Mouse (Mus musculus) megakaryocyte-erythroid progenitor cell, adult 5 weeks (primary cell): Measurements from ENCODE around the gene Sap30bp. TPM values are rescaled to one million over a fixed set of nuclear protein-coding genes. Genes with fewer than 3 reads are reported as not detected.

ENCODE experiments used
- polyA plus RNA-seq: library from polyadenylated mRNA; stranded (reverse); fragments of >175 nt; gene quantifications from 2 replicates; pipeline ENCODE4 v1.2.3, GENCODE M21; 2012

Gene Sap30bp
- polyA plus RNA-seq = 27.2 and 27.8 TPM in 2 replicates

DNA sequence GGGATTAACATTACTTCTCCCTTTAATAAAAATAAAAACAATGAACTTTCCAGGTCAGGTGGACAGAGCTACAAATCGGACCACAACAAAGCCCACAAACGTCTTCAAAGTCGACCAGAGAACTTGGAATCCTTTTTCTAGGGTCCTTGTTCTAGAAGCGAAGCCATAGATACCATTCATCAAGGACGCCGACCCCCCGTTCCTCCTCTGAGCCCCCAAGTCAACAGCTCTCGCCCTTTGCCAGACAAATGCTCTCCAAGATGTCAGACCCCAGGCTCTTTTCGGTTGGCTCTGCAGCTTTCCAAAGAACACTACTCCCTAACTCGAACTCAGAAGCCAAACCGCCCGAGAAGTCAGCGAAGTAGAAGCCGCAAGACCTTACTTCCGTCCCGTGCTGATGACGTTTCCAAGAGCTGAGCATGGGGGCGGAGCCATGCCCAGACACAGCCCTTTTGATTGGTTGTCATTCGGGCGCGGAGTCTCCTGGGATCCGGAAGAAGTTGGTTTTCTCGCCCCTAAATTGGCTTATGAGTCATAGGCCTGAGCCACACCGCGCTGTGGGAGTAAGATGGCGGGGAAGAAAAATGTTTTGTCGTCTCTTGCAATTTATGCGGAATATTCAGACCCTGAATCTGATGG lies at the start of gene Sap30bp, which contains the start of gene Recql5:
Sap30bp (plus strand) TSS at position 175 of the 639 bp plus-strand sequence.
Recql5 (minus strand) TSS at position 370 of the 639 bp plus-strand sequence.

GRCm38 (mm10) chr11:115899486-115900266 lies 33.4 kb upstream of the Sap30bp start, which contains the start of gene Smim5:
Gene Smim5 (plus strand): TSS chr11:115899966.

DNA sequence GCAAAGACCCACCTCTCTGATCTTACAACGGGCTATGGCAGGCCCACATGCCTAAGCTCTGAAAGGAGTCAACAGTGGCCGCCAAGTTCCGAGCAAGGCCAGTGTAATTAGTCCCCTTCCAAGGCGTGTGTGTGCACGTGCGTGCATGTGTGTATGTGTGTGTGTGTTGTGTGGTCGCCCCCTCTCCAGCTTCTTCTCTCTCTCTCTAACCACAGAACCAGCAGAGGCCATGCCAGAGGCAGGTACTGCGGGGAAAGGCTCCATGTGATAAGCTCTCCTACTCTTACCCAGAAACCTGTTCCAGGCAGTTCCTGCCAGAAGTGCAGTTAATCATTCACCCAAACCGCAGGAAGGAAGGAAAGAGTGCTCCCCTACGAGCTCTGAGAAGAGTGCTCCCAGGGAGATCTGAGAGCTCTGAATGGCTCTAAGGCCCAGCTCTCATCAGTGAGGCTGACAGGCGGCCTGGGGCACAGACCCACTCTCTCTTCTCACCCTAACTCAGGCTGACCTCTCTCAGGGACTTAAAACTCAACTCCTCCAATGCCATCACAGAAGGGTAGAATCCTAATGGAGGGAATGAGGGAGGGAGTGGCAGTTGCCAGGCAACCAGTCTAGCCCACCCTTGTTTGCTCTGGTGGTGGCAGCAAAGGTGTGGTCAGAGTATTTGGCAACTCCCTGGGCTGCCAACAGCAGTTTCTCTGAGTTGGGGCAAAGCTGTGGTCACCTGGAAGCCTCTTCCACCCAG lies 21.3 kb upstream of the Sap30bp start, which contains the start of gene Smim6:
Smim6 (plus strand) TSS at position 386 of the 745 bp plus-strand sequence.

GRCm38 (mm10) chr11:115974309-115975082 lies 41.4 kb downstream of the Sap30bp start, which contains the start of gene Itgb4:
Gene Itgb4 (plus strand): TSS chr11:115974709.

DNA sequence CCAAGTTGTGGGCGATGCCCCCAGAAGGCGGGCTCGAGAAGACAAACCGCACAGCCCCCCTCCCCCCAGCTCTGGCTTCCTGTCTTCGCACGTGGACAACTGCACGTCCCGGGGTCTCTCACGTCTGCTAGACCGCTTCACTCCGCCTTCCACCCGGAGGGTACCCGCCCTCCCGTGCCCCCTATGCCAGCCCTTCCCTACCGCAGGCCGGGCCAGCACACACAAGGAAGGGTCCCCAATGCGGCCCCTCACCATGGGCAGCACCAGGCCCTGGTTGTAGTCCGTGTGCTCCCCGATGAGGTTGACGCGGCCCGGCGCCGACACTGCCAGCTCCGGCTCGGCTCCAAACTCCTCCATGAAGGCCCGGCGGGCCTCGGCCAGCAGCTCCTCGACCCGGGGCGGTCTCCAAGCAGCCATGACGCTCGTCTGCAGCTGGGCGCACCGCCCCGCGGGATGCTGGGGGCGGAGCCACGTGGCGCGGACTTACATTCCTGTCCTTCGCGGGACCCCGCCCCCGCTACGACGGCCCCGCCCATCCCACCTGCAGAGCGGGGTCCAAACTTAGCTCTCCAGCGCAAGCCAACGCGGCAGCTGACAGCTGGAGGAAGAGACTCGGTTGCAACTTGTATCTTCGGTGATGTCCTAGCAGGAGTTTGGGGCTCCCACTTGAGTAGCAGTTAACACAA lies 79.3 kb downstream of the Sap30bp start, which contains the start of gene Galk1:
Galk1 (minus strand) TSS at position 458 of the 686 bp plus-strand sequence.

Other genes with a start within 250 kb of the Sap30bp start
- gene Grb2, start 224.7 kb upstream of the Sap30bp start, polyA plus RNA-seq = 87.8 and 104 TPM in 2 replicates
- 69.4 and 70.7 TPM in 2 replicates for gene Tmem94, start 167.8 kb upstream of the Sap30bp start, polyA plus RNA-seq
- 20.0 and 25.9 TPM in 2 replicates for gene Caskin2, start 119.6 kb upstream of the Sap30bp start, polyA plus RNA-seq
- 86.5 and 92.0 TPM in 2 replicates for gene Tsen54, start 118.6 kb upstream of the Sap30bp start, polyA plus RNA-seq
- gene Llgl2, start 109.2 kb upstream of the Sap30bp start, polyA plus RNA-seq = 12.8 and 20.8 TPM in 2 replicates
- gene Myo15b, start 74.9 kb upstream of the Sap30bp start, polyA plus RNA-seq = 6.0 and 7.2 TPM in 2 replicates
- gene Smim5, start 33.3 kb upstream of the Sap30bp start, polyA plus RNA-seq = 13.3 and 20.5 TPM in 2 replicates
- 0.11 and 0.25 TPM in 2 replicates for gene Smim6, start 21.3 kb upstream of the Sap30bp start, polyA plus RNA-seq
- gene Recql5, start 195 bp downstream of the Sap30bp start, polyA plus RNA-seq = 20.8 and 23.6 TPM in 2 replicates
- 0.71 and 1.1 TPM in 2 replicates for gene Itgb4, start 41.4 kb downstream of the Sap30bp start, polyA plus RNA-seq
- 84.2 and 104 TPM in 2 replicates for gene Galk1, start 79.4 kb downstream of the Sap30bp start, polyA plus RNA-seq
- gene H3f3b, start 94.7 kb downstream of the Sap30bp start, polyA plus RNA-seq = 1,041 and 1,153 TPM in 2 replicates
- gene Unk, start 97.0 kb downstream of the Sap30bp start, polyA plus RNA-seq = 52.5 and 55.4 TPM in 2 replicates
- gene Unc13d, start 144.7 kb downstream of the Sap30bp start, polyA plus RNA-seq = 87.6 and 108 TPM in 2 replicates
- gene Wbp2, start 153.7 kb downstream of the Sap30bp start, polyA plus RNA-seq = 310 and 331 TPM in 2 replicates
- gene Trim47, start 193.9 kb downstream of the Sap30bp start, polyA plus RNA-seq = 10.0 and 18.4 TPM in 2 replicates
- gene Trim65, start 197.8 kb downstream of the Sap30bp start, polyA plus RNA-seq = 6.7 and 6.9 TPM in 2 replicates
- gene Mrpl38, start 205.6 kb downstream of the Sap30bp start, polyA plus RNA-seq = 128 and 145 TPM in 2 replicates
- 21.1 and 35.1 TPM in 2 replicates for gene Fbf1, start 234.9 kb downstream of the Sap30bp start, polyA plus RNA-seq